9 mouse cellular contexts compared by ENCODE assay signal in genomic region chr17:56111864-56112263, GRCm38 (mm10). TPM values are rescaled to one million over a fixed set of nuclear protein-coding genes. Genes with fewer than 3 reads are reported as not detected.
DNase-seq lines count a peak whose midpoint lies in the region.
"Had no signal": no experiment of that assay in that cellular context is flagged by ENCODE, and none has a peak within 500 bp of the region (broad histone marks: within the 10 kb centered on the region; RNA-seq: fewer than 3 reads in every experiment).

No protein-coding gene starts in this region.

- no peak overlapping the region for H3K27ac ChIP-seq in forebrain, embryonic 10.5 days
- H3K27ac ChIP-seq: stomach, embryonic 15.5 days had no signal

- H3K9me3 ChIP-seq in forebrain, embryonic 10.5 days: no peaks in the 10 kb centered on the region
- H3K9me3 ChIP-seq: stomach, embryonic 15.5 days had no signal

- 38% methylated on average over 5 of the region's 5 CpGs for WGBS in forebrain, embryonic 10.5 days

- DNase-seq in right cerebral cortex, postnatal 14 days: peak; percentile 67
- DNase-seq in right cerebral cortex, postnatal 25 days: no peak
- DNase-seq in c-Kit-positive CD71-negative TER-119-negative erythroid progenitor cells, embryonic 14.5 days (ENCODE audit: low read depth): peak; percentile 67
- peak; percentile 66 for DNase-seq in forebrain, embryonic 10.5 days (ENCODE audit: extremely low spot score, low spot score)
- DNase-seq in kidney, adult 18-20 months: peak; percentile 65
- peak; percentile 34 to 69 for DNase-seq in lung, adult 18-20 months
- peak; percentile 47 for DNase-seq in retina, adult 2 months (ENCODE audit: low read depth, low spot score)
- no peak for DNase-seq in frontal cortex, postnatal 36 days (ENCODE audit: low spot score in 2 of 2)

- H3K4me1 ChIP-seq in forebrain, embryonic 10.5 days: peaks cover 6% of the 10 kb centered on the region
- H3K4me1 ChIP-seq: stomach, embryonic 15.5 days had no signal

- H3K4me3 ChIP-seq in forebrain, embryonic 10.5 days: no peak overlapping the region
- H3K4me3 ChIP-seq: stomach, embryonic 15.5 days had no signal

- peaks cover 5% of the 10 kb centered on the region; the same call in 1 of the 2 replicates for H3K36me3 ChIP-seq in forebrain, embryonic 10.5 days (replicated peaks)
- H3K36me3 ChIP-seq: stomach, embryonic 15.5 days had no signal

- peaks cover 12% of the 10 kb centered on the region for H3K27me3 ChIP-seq in forebrain, embryonic 10.5 days (ENCODE audit: poor library complexity, severe bottlenecking)
- H3K27me3 ChIP-seq: stomach, embryonic 15.5 days had no signal

RNA-seq across cellular contexts. Expression of gene Plin4, which starts 2.3 kb away (rescaled TPM):
- 0.05 and 0.09 TPM in 2 replicates for polyA plus RNA-seq in forebrain, embryonic 10.5 days (2016; fragmentation: Nextera tagmentation; extraction: Ambion mirVana)

RNA-seq across cellular contexts. Expression of gene Plin5, which starts 5.5 kb away (rescaled TPM):
- polyA plus RNA-seq in forebrain, embryonic 10.5 days (2016; fragmentation: Nextera tagmentation; extraction: Ambion mirVana): 0.25 and 0.33 TPM in 2 replicates

RNA-seq across cellular contexts. Expression of gene Lrg1, which starts 9.9 kb away (rescaled TPM):
- not detected in 2 replicates for polyA plus RNA-seq in forebrain, embryonic 10.5 days (2016; fragmentation: Nextera tagmentation; extraction: Ambion mirVana)

RNA-seq across cellular contexts. Expression of gene Sema6b, which starts 28.3 kb away (rescaled TPM):
- polyA plus RNA-seq in forebrain, embryonic 10.5 days (2016; fragmentation: Nextera tagmentation; extraction: Ambion mirVana): 0.44 and 0.67 TPM in 2 replicates

RNA-seq across cellular contexts. Expression of gene Hdgfl2, which starts 32.4 kb away (rescaled TPM):
- polyA plus RNA-seq in forebrain, embryonic 10.5 days (2016; fragmentation: Nextera tagmentation; extraction: Ambion mirVana): 188 and 200 TPM in 2 replicates

Comparison
In these comparisons a context has a peak if more than half of its experiments do, and no peak if none do; other contexts are left out.
1. DNase-seq: peak in right cerebral cortex, postnatal 14 days (single experiment), c-Kit-positive CD71-negative TER-119-negative erythroid progenitor cells, embryonic 14.5 days (single experiment), forebrain, embryonic 10.5 days (single experiment), kidney, adult 18-20 months (single experiment), lung, adult 18-20 months (2 of 2) and retina, adult 2 months (single experiment); none in right cerebral cortex, postnatal 25 days (single experiment) and frontal cortex, postnatal 36 days (0 of 2).